28 mouse cellular contexts compared by ENCODE assay signal in the genomic region with DNA sequence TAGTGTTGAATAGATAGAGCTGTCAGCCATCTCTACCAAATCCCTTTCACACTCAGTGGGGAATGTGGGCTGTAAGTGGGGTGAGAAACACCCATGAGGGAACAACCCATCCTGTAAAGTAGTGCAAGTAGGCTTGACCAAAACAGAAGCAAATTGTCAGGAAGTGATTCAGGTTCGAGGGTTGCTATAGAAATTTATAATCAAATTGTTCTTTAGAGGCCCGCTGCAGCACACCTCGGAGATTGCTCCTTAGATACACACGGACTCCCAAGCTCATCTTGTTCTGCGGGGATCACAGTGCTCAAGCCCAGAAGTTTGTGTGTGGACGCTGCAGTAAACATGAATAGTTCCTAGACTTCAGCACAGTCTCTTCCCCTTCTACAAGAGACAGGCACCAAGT. TPM values are rescaled to one million over a fixed set of nuclear protein-coding genes. Genes with fewer than 3 reads are reported as not detected.
DNase-seq lines count a peak whose midpoint lies in the region; ATAC-seq and TF ChIP-seq lines count a peak whose summit lies in the region.
"Had no signal": no experiment of that assay in that cellular context is flagged by ENCODE, and none has a peak within 500 bp of the region (broad histone marks: within the 10 kb centered on the region; RNA-seq: fewer than 3 reads in every experiment).

Gene Klrg1, minus strand, starts transcription at position 101 of the 400 bp plus-strand sequence.

- no peak within 1 kb of the TSS for H3K27ac ChIP-seq in heart, embryonic 11.5 days (ENCODE audit: low read depth, low read length)
- no peak within 1 kb of the TSS for H3K27ac ChIP-seq in layer of hippocampus, adult 2 months
- H3K27ac ChIP-seq: embryonic facial prominence, embryonic 13.5 days; embryonic facial prominence, embryonic 15.5 days; forebrain, embryonic 10.5 days had no signal

- DNase-seq in layer of hippocampus, adult 2 months (ENCODE audit: low spot score in 2 of 2): no peak
- DNase-seq: adrenal gland, adult 2 months; adrenal gland, postnatal 10 days; adrenal gland, postnatal 25 days; cerebellum, adult 11 months; cerebellum, adult 18-20 months; cerebellum, adult 8-10 months; cerebellum, adult 9-11 months; cerebellum, postnatal 14 days; cerebellum, postnatal 36 days; embryo, embryonic 11 days had no signal

- H3K4me3 ChIP-seq in heart, embryonic 11.5 days (ENCODE audit: low read depth, low read length): no peak within 1 kb of the TSS
- no peak within 1 kb of the TSS for H3K4me3 ChIP-seq in layer of hippocampus, adult 2 months
- H3K4me3 ChIP-seq: embryonic facial prominence, embryonic 13.5 days; embryonic facial prominence, embryonic 15.5 days; erythroblast, embryonic 14.5 days; forebrain, embryonic 10.5 days had no signal

- no peak for TF ChIP-seq CTCF in layer of hippocampus, adult 2 months (conservative IDR thresholded peaks at IDR 0.05)

- H3K9ac ChIP-seq in heart, embryonic 11.5 days (ENCODE audit: low read depth, low read length): no peak within 1 kb of the TSS
- H3K9ac ChIP-seq: embryonic facial prominence, embryonic 13.5 days; embryonic facial prominence, embryonic 15.5 days had no signal

- no peaks in the 10 kb centered on the region for H3K27me3 ChIP-seq in heart, embryonic 11.5 days (ENCODE audit: control insufficient read depth, insufficient read depth, low read length)
- H3K27me3 ChIP-seq: CH12.LX; embryonic facial prominence, embryonic 13.5 days; embryonic facial prominence, embryonic 15.5 days had no signal

- H3K36me3 ChIP-seq in heart, embryonic 11.5 days (ENCODE audit: control insufficient read depth, insufficient read depth, low read length): no peaks in the 10 kb centered on the region
- H3K36me3 ChIP-seq: embryonic facial prominence, embryonic 13.5 days; embryonic facial prominence, embryonic 15.5 days; forebrain, embryonic 10.5 days; G1E had no signal

- 75% methylated on average over 6 of the region's 6 CpGs for WGBS in heart, embryonic 11.5 days (ENCODE audit: insufficient replicate concordance)

- no peak for ATAC-seq in CD4-positive, CD25-positive, alpha-beta regulatory T cell, adult 4 months
- no peak for ATAC-seq in activated CD4-positive, CD25-positive, alpha-beta regulatory T cell, adult 4 months
- no peak for ATAC-seq in monocyte, adult 5-6 weeks (replicated peaks; ENCODE audit: insufficient number of reproducible peaks, low FRiP score, low TSS enrichment, poor library complexity, severe bottlenecking)
- no peak for ATAC-seq in heart, embryonic 11.5 days (replicated peaks; ENCODE audit: insufficient number of reproducible peaks, low FRiP score, low TSS enrichment)
- ATAC-seq: forebrain, embryonic 14.5 days; forebrain, embryonic 16.5 days; Patski had no signal

- H3K4me2 ChIP-seq in heart, embryonic 11.5 days: no peak within 1 kb of the TSS
- H3K4me2 ChIP-seq: embryonic facial prominence, embryonic 13.5 days; embryonic facial prominence, embryonic 15.5 days had no signal

- no peaks in the 10 kb centered on the region for H3K4me1 ChIP-seq in heart, embryonic 11.5 days (ENCODE audit: control insufficient read depth, insufficient read depth, low read length)
- H3K4me1 ChIP-seq: embryonic facial prominence, embryonic 13.5 days; embryonic facial prominence, embryonic 15.5 days; forebrain, embryonic 10.5 days had no signal

- no peaks in the 10 kb centered on the region for H3K9me3 ChIP-seq in heart, embryonic 11.5 days (replicated peaks; ENCODE audit: control insufficient read depth, low read length)
- H3K9me3 ChIP-seq: embryonic facial prominence, embryonic 13.5 days; embryonic facial prominence, embryonic 15.5 days; forebrain, embryonic 10.5 days; G1E had no signal

RNA-seq across cellular contexts. Expression of gene Klrg1, which starts in this region (rescaled TPM):
- polyA plus RNA-seq in CD4-positive, CD25-positive, alpha-beta regulatory T cell, adult 4 months (2017; shearing (Covaris generic)): 100 to 1,000 TPM; 111 to 138 TPM
- 10 to 100 TPM; 32.4 to 41.6 TPM for polyA plus RNA-seq in activated CD4-positive, CD25-positive, alpha-beta regulatory T cell, adult 4 months (2017; shearing (Covaris generic))
- 101 to 234 TPM (median 111 TPM) in 3 replicates for total RNA-seq in monocyte, adult 5-6 weeks (2017)
- not detected in 2 replicates for polyA plus RNA-seq in heart, embryonic 11.5 days (2014; fragmentation: Nextera tagmentation; extraction: Ambion mirVana)
- total RNA-seq in layer of hippocampus, adult 2 months (2021): under 1 TPM; 0.33 to 0.91 TPM
- total RNA-seq: adrenal gland, postnatal 25 days; adrenal gland, postnatal 4 days; common myeloid progenitor, adult 5-6 weeks had no signal
- polyA plus RNA-seq: adrenal gland, adult 2 months; C2C12; embryonic facial prominence, embryonic 11.5 days; embryonic facial prominence, embryonic 13.5 days; embryonic facial prominence, embryonic 15.5 days; erythroblast, embryonic 14.5 days; forebrain, embryonic 10.5 days; Patski had no signal

Comparison
In these comparisons a context has a peak if more than half of its experiments do, and no peak if none do; other contexts are left out.
1. RNA of gene Klrg1 (total RNA-seq): 101 to 234 TPM in monocyte, adult 5-6 weeks; 0.33 to 0.91 TPM in layer of hippocampus, adult 2 months; every median in the first group is over 10 times any median in the second.
2. RNA of gene Klrg1 (polyA plus RNA-seq): 111 to 138 TPM in CD4-positive, CD25-positive, alpha-beta regulatory T cell, adult 4 months and 32.4 to 41.6 TPM in activated CD4-positive, CD25-positive, alpha-beta regulatory T cell, adult 4 months; not detected in heart, embryonic 11.5 days; every median in the first group is over 10 times any median in the second.